Comparison of ENCODE assay signal across 12 mouse cellular contexts in genomic region chr12:57543627-57543991, GRCm38 (mm10). TPM values are rescaled to one million over a fixed set of nuclear protein-coding genes. Genes with fewer than 3 reads are reported as not detected.
A peak's percentile ranks its signal among the peaks of the same experiment; 100 is the strongest.
DNase-seq lines count a peak whose midpoint lies in the region; ATAC-seq and TF ChIP-seq lines count a peak whose summit lies in the region.
"Had no signal": no experiment of that assay in that cellular context is flagged by ENCODE, and none has a peak within 500 bp of the region (broad histone marks: within the 10 kb centered on the region; RNA-seq: fewer than 3 reads in every experiment).

No protein-coding gene starts in this region.

- 3% methylated on average over 10 of the region's 10 CpGs for WGBS in hindbrain, embryonic 11.5 days
- WGBS in hindbrain, postnatal 0 days, result 1% methylated on average over 10 of the region's 10 CpGs
- 2% methylated on average over 10 of the region's 10 CpGs for WGBS in embryonic facial prominence, embryonic 13.5 days
- WGBS in intestine, embryonic 16.5 days, result 1% methylated on average over 10 of the region's 10 CpGs

- H3K27ac ChIP-seq in hindbrain, embryonic 11.5 days (ENCODE audit: low read depth, low read length), result no peak overlapping the region
- no peak overlapping the region for H3K27ac ChIP-seq in hindbrain, postnatal 0 days
- H3K27ac ChIP-seq in embryonic facial prominence, embryonic 13.5 days, result no peak overlapping the region
- H3K27ac ChIP-seq in intestine, embryonic 16.5 days (ENCODE audit: low read length), result peak overlapping the region; percentile 54; the same call in 1 of the 2 replicates
- H3K27ac ChIP-seq: heart, adult 2 months had no signal

- no peaks in the 10 kb centered on the region for H3K9me3 ChIP-seq in hindbrain, embryonic 11.5 days (ENCODE audit: control insufficient read depth, low read length)
- H3K9me3 ChIP-seq in hindbrain, postnatal 0 days (ENCODE audit: low read length), result no peaks in the 10 kb centered on the region
- H3K9me3 ChIP-seq in embryonic facial prominence, embryonic 13.5 days, result no peaks in the 10 kb centered on the region
- no peaks in the 10 kb centered on the region for H3K9me3 ChIP-seq in intestine, embryonic 16.5 days (ENCODE audit: control insufficient read depth, low read length)

- peaks cover 11% of the 10 kb centered on the region for H3K4me1 ChIP-seq in hindbrain, embryonic 11.5 days (replicated peaks; ENCODE audit: control insufficient read depth, insufficient read depth, low read length)
- H3K4me1 ChIP-seq in hindbrain, postnatal 0 days (ENCODE audit: insufficient read depth, low read length), result 0 out of 2 replicates have a peak, but pooled peaks cover 7% of the 10 kb centered on the region
- H3K4me1 ChIP-seq in embryonic facial prominence, embryonic 13.5 days, result peaks cover 32% of the 10 kb centered on the region
- peaks cover 9% of the 10 kb centered on the region; the same call in 1 of the 2 replicates for H3K4me1 ChIP-seq in intestine, embryonic 16.5 days (ENCODE audit: control insufficient read depth, insufficient read depth, low read length)

- peak; percentile 57 for DNase-seq in hindbrain, embryonic 11.5 days (ENCODE audit: low spot score)
- DNase-seq in hindbrain, postnatal 0 days (ENCODE audit: low spot score), result no peak
- peak; percentile 16 for DNase-seq in lung, postnatal 36 days
- no peak for DNase-seq in embryo, embryonic 10 days (ENCODE audit: low spot score)
- DNase-seq in cerebellum, adult 11-12 months, result no peak
- DNase-seq: heart, adult 2 months had no signal

- peaks cover 84% of the 10 kb centered on the region for H3K27me3 ChIP-seq in hindbrain, embryonic 11.5 days (ENCODE audit: control insufficient read depth, insufficient read depth, low read length)
- peaks cover 82% of the 10 kb centered on the region for H3K27me3 ChIP-seq in hindbrain, postnatal 0 days (ENCODE audit: insufficient read depth, low read length)
- H3K27me3 ChIP-seq in embryonic facial prominence, embryonic 13.5 days, result peaks cover 96% of the 10 kb centered on the region
- H3K27me3 ChIP-seq in intestine, embryonic 16.5 days (replicated peaks; ENCODE audit: control insufficient read depth, insufficient read depth, low read length), result peaks cover 41% of the 10 kb centered on the region

- H3K4me3 ChIP-seq in hindbrain, embryonic 11.5 days (ENCODE audit: low read depth, low read length), result 0 out of 2 replicates have a peak overlapping the region, but pooled peaks have one; percentile 1
- H3K4me3 ChIP-seq in hindbrain, postnatal 0 days (ENCODE audit: low read length), result no peak overlapping the region
- peak overlapping the region; percentile 27 for H3K4me3 ChIP-seq in embryonic facial prominence, embryonic 13.5 days
- H3K4me3 ChIP-seq in intestine, embryonic 16.5 days (ENCODE audit: low read length), result peak overlapping the region; percentile 63
- H3K4me3 ChIP-seq: heart, adult 2 months had no signal

- ATAC-seq in hindbrain, embryonic 11.5 days (ENCODE audit: low FRiP score), result no peak
- ATAC-seq in hindbrain, postnatal 0 days, result no peak
- ATAC-seq in embryonic facial prominence, embryonic 13.5 days (ENCODE audit: insufficient number of reproducible peaks, insufficient read depth, low FRiP score, low TSS enrichment, low read depth), result no peak
- ATAC-seq in intestine, embryonic 16.5 days, result no peak

- H3K9ac ChIP-seq in hindbrain, embryonic 11.5 days (ENCODE audit: low read depth, low read length), result no peak overlapping the region
- no peak overlapping the region for H3K9ac ChIP-seq in hindbrain, postnatal 0 days (replicated peaks; ENCODE audit: low read length)
- H3K9ac ChIP-seq in embryonic facial prominence, embryonic 13.5 days, result no peak overlapping the region
- H3K9ac ChIP-seq in intestine, embryonic 16.5 days (ENCODE audit: low read depth, low read length), result peak overlapping the region; percentile 73

- H3K4me2 ChIP-seq in hindbrain, embryonic 11.5 days (replicated peaks; ENCODE audit: low read depth, low read length), result no peak overlapping the region
- H3K4me2 ChIP-seq in hindbrain, postnatal 0 days (ENCODE audit: low read depth, low read length), result no peak overlapping the region
- H3K4me2 ChIP-seq in embryonic facial prominence, embryonic 13.5 days, result peak overlapping the region; percentile 43; the same call in 1 of the 2 replicates
- H3K4me2 ChIP-seq in intestine, embryonic 16.5 days (ENCODE audit: low read depth, low read length), result peak overlapping the region; percentile 64

- TF ChIP-seq CTCF in hindbrain, postnatal 0 days (IDR thresholded peaks at IDR 0.05; ENCODE audit: low read depth), result no peak

- no peaks in the 10 kb centered on the region for H3K36me3 ChIP-seq in hindbrain, embryonic 11.5 days (ENCODE audit: control insufficient read depth, insufficient read depth, low read length)
- no peaks in the 10 kb centered on the region for H3K36me3 ChIP-seq in hindbrain, postnatal 0 days (ENCODE audit: insufficient read depth, low read length)
- H3K36me3 ChIP-seq in embryonic facial prominence, embryonic 13.5 days, result no peaks in the 10 kb centered on the region
- no peaks in the 10 kb centered on the region for H3K36me3 ChIP-seq in intestine, embryonic 16.5 days (ENCODE audit: control insufficient read depth, insufficient read depth, low read length)

RNA-seq across cellular contexts. Expression of gene Foxa1, which starts 3.1 kb away (rescaled TPM):
- 1.2 and 2.1 TPM in 2 replicates for polyA plus RNA-seq in hindbrain, embryonic 11.5 days (2014; fragmentation: Nextera tagmentation; extraction: Ambion mirVana)
- total RNA-seq in hindbrain, postnatal 0 days (2014; rRNA removed), result 0.47 and 0.73 TPM in 2 replicates
- polyA plus RNA-seq in hindbrain, postnatal 0 days (2015; fragmentation: Nextera tagmentation; extraction: Ambion mirVana), result 0.20 and 0.44 TPM in 2 replicates
- polyA plus RNA-seq in embryonic facial prominence, embryonic 13.5 days (2015; fragmentation: Nextera tagmentation; extraction: Ambion mirVana), result 0.96 and 2.7 TPM in 2 replicates
- polyA plus RNA-seq in intestine, embryonic 16.5 days (2015; fragmentation: Nextera tagmentation; extraction: Ambion mirVana), result 2.9 and 3.3 TPM in 2 replicates
- total RNA-seq: heart, adult 2 months; layer of hippocampus, adult 8-10 months; MEL had no signal
- polyA plus RNA-seq: cortical plate, adult 2 months had no signal

RNA-seq across cellular contexts. Expression of gene Ttc6, which starts 20.3 kb away (rescaled TPM):
- polyA plus RNA-seq in hindbrain, embryonic 11.5 days (2014; fragmentation: Nextera tagmentation; extraction: Ambion mirVana), result 0.33 and 1.2 TPM in 2 replicates
- total RNA-seq in hindbrain, postnatal 0 days (2014; rRNA removed), result 0.54 and 1.3 TPM in 2 replicates
- polyA plus RNA-seq in hindbrain, postnatal 0 days (2015; fragmentation: Nextera tagmentation; extraction: Ambion mirVana), result 1.1 TPM in 2 replicates
- polyA plus RNA-seq in embryonic facial prominence, embryonic 13.5 days (2015; fragmentation: Nextera tagmentation; extraction: Ambion mirVana), result 0.80 and 1.2 TPM in 2 replicates
- 0.50 and 0.81 TPM in 2 replicates for polyA plus RNA-seq in intestine, embryonic 16.5 days (2015; fragmentation: Nextera tagmentation; extraction: Ambion mirVana)
- total RNA-seq: adrenal gland, postnatal 4 days; heart, adult 2 months; MEL had no signal

Comparison
In these comparisons a context has a peak if more than half of its experiments do, and no peak if none do; other contexts are left out.
1. DNase-seq: peak in hindbrain, embryonic 11.5 days (single experiment) and lung, postnatal 36 days (single experiment); none in hindbrain, postnatal 0 days (single experiment), embryo, embryonic 10 days (single experiment) and cerebellum, adult 11-12 months (single experiment).
2. H3K4me2 ChIP-seq: peak in embryonic facial prominence, embryonic 13.5 days (single experiment) and intestine, embryonic 16.5 days (single experiment); none in hindbrain, embryonic 11.5 days (single experiment) and hindbrain, postnatal 0 days (single experiment).